Mouse (Mus musculus) cortical plate, adult 2 months (tissue): Measurements from ENCODE around the gene Tango6.

Source experiments
- CTCF ChIP-seq: fragments of 200-500 bp; IDR thresholded peaks from 2 replicates; pipeline ENCODE4 v1.5.1; 2011; ENCODE audit warnings: mild to moderate bottlenecking, control low read depth, low read length; ENCODE audit not compliant: insufficient read depth; ENCODE audit errors: extremely low read depth
- POLR2A ChIP-seq: fragments of 200-500 bp; IDR thresholded peaks from 2 replicates; pipeline ENCODE4 v1.6.1; 2011; ENCODE audit warnings: mild to moderate bottlenecking, low read length, control low read depth; ENCODE audit not compliant: insufficient read depth; ENCODE audit errors: extremely low read depth

- TF ChIP-seq CTCF (no peak), POLR2A (no peak)
Measured at GRCm38 (mm10) chr8:106635284-106635683, 47.6 kb upstream of the Tango6 start.
